19 mouse cellular contexts compared by ENCODE assay signal in the genomic region with DNA sequence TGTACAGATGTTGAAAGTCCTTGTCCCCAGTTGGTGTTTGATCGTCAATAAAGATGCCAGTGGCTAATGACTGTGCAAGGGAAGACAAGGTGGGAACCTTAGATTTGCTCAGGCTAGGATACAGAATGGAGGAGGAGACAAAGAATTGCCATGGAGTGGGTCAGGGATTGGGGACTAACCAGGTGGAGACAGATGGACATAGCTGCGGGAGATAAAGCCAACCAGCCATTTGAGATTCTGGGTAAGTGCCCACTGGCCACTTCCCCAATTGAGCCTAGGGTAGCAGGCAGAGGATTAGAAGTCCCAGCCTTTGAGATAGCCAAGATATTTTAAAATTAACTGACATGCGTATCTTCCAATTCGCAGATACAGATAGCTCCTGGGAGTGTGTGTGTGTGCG. TPM values are rescaled to one million over a fixed set of nuclear protein-coding genes. Genes with fewer than 3 reads are reported as not detected.
"Had no signal": no experiment of that assay in that cellular context is flagged by ENCODE, and none has a peak within 500 bp of the region (broad histone marks: within the 10 kb centered on the region; RNA-seq: fewer than 3 reads in every experiment).

No protein-coding gene starts in this region.

- H3K4me3 ChIP-seq: layer of hippocampus, adult 2 months; left cerebral cortex, adult 2 months; limb, embryonic 12.5 days; liver, embryonic 13.5 days; lung, embryonic 15.5 days; midbrain, embryonic 10.5 days; myocyte; neural tube, embryonic 15.5 days had no signal

- DNase-seq: kidney, postnatal 4 days; liver; liver, embryonic 13.5 days; liver, postnatal 0 days; lung, postnatal 36 days; midbrain, embryonic 14.5 days; right cerebral cortex, adult 18-20 months; right cerebral cortex, postnatal 25 days; thymus, postnatal 14 days had no signal

- H3K9me3 ChIP-seq: limb, embryonic 12.5 days; liver, embryonic 13.5 days; lung, embryonic 15.5 days; midbrain, embryonic 10.5 days; neural tube, embryonic 15.5 days had no signal

- H3K27me3 ChIP-seq: limb, embryonic 12.5 days; liver, embryonic 13.5 days; lung, embryonic 15.5 days; neural tube, embryonic 15.5 days had no signal

- H3K4me1 ChIP-seq: limb, embryonic 12.5 days; liver, embryonic 13.5 days; lung, embryonic 15.5 days; midbrain, embryonic 10.5 days; neural tube, embryonic 15.5 days had no signal

- ATAC-seq: liver, postnatal 0 days had no signal

- H3K36me3 ChIP-seq: limb, embryonic 12.5 days; liver, embryonic 13.5 days; lung, embryonic 15.5 days; midbrain, embryonic 10.5 days; neural tube, embryonic 15.5 days had no signal

- H3K9ac ChIP-seq: limb, embryonic 12.5 days; liver, embryonic 13.5 days; liver, postnatal 0 days; lung, embryonic 15.5 days; neural tube, embryonic 15.5 days had no signal

- H3K27ac ChIP-seq: kidney, postnatal 0 days; layer of hippocampus, adult 2 months; left cerebral cortex, adult 2 months; limb, embryonic 12.5 days; liver, embryonic 13.5 days; lung, embryonic 15.5 days; midbrain, embryonic 10.5 days; neural tube, embryonic 15.5 days; stomach, postnatal 0 days had no signal

- H3K4me2 ChIP-seq: limb, embryonic 12.5 days; liver, embryonic 13.5 days; lung, embryonic 15.5 days; neural tube, embryonic 15.5 days had no signal

RNA-seq across cellular contexts. Expression of a gene that starts 37.5 kb away (rescaled TPM):
- total RNA-seq: megakaryocyte, adult 5-6 weeks had no signal
